Mouse (Mus musculus) olfactory bulb, adult 2 months (tissue): ENCODE results near the gene Gm10118.

Experiments used
- CTCF ChIP-seq: fragments of 200-500 bp; IDR thresholded peaks from 2 replicates; pipeline ENCODE4 v1.5.1; 2012; ENCODE audit warnings: low read depth, mild to moderate bottlenecking, low read length, moderate library complexity; ENCODE audit not compliant: insufficient read depth
- POLR2A ChIP-seq: fragments of 200-500 bp; IDR thresholded peaks from 2 replicates; pipeline ENCODE4 v1.6.1; 2012; ENCODE audit warnings: mild to moderate bottlenecking, low read depth, low read length, moderate library complexity; ENCODE audit not compliant: insufficient read depth

DNA sequence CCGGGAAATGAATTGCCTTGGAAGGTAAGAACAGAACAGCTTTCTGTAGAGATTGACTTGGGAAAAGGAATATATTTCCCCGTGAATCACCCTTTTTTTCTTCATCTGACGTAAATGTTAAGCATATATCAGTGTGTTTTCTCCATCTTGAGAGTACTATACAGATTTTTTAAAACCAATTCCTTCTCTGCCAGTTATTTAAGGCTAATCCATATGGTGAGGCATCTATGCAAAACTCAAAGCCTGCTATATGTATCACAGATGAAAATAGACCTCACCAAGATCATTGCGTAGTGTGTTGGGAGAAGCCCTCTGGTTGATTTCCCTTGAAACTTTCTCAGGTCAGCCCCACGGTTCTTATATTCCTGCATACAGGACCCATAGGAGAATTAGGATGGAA is 32.6 kb downstream of the Gm10118 start:
- TF ChIP-seq CTCF (no peak), POLR2A (no peak)
